Mouse (Mus musculus) midbrain, embryonic 14.5 days (tissue): ENCODE measurements around the gene Csnk1g2. TPM values are rescaled to one million over a fixed set of nuclear protein-coding genes. Genes with fewer than 3 reads are reported as not detected.

Experiments used
- ATAC-seq: fragments of 200-750 bp; cut with Nextera tagmentation; 2 replicates; pipeline ENCODE4 v1.8.0; 2017; ENCODE audit warnings: moderate number of reproducible peaks, moderate library complexity; ENCODE audit not compliant: low FRiP score, low TSS enrichment
- DNase-seq: peaks from one replicate; pipeline ENCODE4 v3.0.0-alpha.2; 2015
- H3K27ac ChIP-seq: fragments of 300-500 bp; sonication (generic); replicated peaks from 2 replicates; pipeline ENCODE4 v1.5.1; 2014; ENCODE audit warnings: mild to moderate bottlenecking, low read depth, low read length, moderate library complexity
- H3K27me3 ChIP-seq: fragments of 300-500 bp; sonication (generic); 2 replicates; pipeline ENCODE4 v1.6.1; 2014; ENCODE audit warnings: low read length, control low read depth, mixed read lengths; ENCODE audit not compliant: control insufficient read depth, insufficient read depth
- H3K36me3 ChIP-seq: fragments of 300-500 bp; sonication (generic); 2 replicates; pipeline ENCODE4 v1.6.1; 2014; ENCODE audit warnings: low read length, control low read depth; ENCODE audit not compliant: control insufficient read depth, insufficient read depth
- H3K4me1 ChIP-seq: fragments of 300-500 bp; sonication (generic); 2 replicates; pipeline ENCODE4 v1.6.1; 2014; ENCODE audit warnings: mild to moderate bottlenecking, antibody characterized with exemption, low read length, control low read depth; ENCODE audit not compliant: control insufficient read depth, insufficient read depth
- H3K4me2 ChIP-seq: fragments of 300-500 bp; sonication (generic); 2 replicates; pipeline ENCODE4 v1.6.1; 2014; ENCODE audit warnings: mild to moderate bottlenecking, low read length, moderate library complexity
- H3K4me3 ChIP-seq: fragments of 300-500 bp; sonication (generic); replicated peaks from 2 replicates; pipeline ENCODE4 v1.5.1; 2014; ENCODE audit warnings: low read depth, low read length
- H3K9ac ChIP-seq: fragments of 300-500 bp; sonication (generic); replicated peaks from 2 replicates; pipeline ENCODE4 v1.6.1; 2014; ENCODE audit warnings: mild to moderate bottlenecking, low read length, moderate library complexity
- H3K9me3 ChIP-seq: fragments of 300-500 bp; sonication (generic); 2 replicates; pipeline ENCODE4 v1.6.1; 2016; ENCODE audit warnings: low read length, control low read depth, mixed read lengths; ENCODE audit not compliant: control insufficient read depth
- WGBS: fragments of 180-500 bp; shearing (Covaris S2); extraction: QIAGEN DNeasy Blood & Tissue Kit; methylation state at CpG from one replicate; pipeline ENCODE4 v1.1.7; 2014; 5-methylcytosine and 5-hydroxymethylcytosine counted together
- polyA plus RNA-seq: library from polyadenylated mRNA; unstranded; fragments of >200 nt; fragmentation: Nextera tagmentation; extraction: Ambion mirVana; gene quantifications from 2 replicates; pipeline ENCODE4 v1.2.1, GENCODE M21; 2014

Csnk1g2 gene
- polyA plus RNA-seq, 1 experiment from 2014 or later: 74.1 TPM

DNA sequence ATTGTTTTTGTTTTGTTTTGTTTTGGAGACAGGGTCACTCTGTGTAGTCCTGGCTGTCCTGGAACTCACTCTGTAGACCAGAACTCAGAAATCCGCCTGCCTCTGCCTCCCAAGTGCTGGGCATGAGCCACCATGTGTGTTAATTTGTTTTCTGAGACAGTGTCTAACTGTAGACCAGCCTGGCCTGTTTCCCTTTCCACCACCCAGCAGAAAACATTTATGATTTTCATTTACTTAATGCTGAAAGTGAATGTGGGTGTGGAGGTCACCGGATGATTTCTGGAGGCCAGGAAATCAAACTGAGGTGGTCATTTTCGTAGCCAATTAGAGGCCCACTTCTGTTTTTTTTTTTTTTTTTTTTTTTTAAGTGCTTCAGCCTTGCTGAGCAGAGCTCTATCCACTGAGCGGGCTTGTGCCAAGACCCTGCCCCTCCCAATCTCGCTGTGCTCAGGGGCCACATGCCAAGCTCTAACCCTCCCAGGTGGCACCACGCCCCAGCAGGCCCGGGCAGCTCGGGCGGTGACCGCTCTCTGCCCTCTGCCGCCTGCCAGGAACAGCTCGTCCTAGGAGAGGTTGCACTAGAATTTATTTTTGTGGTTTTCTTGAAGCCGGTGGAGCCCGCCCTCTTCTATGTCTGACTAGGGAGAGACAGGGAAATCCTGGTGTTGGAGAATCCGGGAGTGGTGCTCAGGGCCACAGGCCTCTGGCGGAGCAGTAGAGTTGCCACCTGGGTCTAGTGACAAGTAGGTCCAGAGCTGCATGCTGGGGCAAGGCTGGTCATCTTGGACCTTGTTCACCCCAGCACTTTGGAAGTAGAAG is 41.8 kb downstream of the Csnk1g2 start:
- H3K9me3 ChIP-seq: no peaks in the 10 kb centered on the region
- no peak overlapping the region for H3K4me2 ChIP-seq
- no peak for ATAC-seq
- 50% methylated on average over 16 of the region's 16 CpGs for WGBS
- H3K27me3 ChIP-seq: no peaks in the 10 kb centered on the region
- H3K27ac ChIP-seq: peak overlapping the region; percentile 13; the same call in 1 of the 2 replicates
- no peak overlapping the region for H3K9ac ChIP-seq
- H3K36me3 ChIP-seq: peaks cover 42% of the 10 kb centered on the region
- no peak overlapping the region for H3K4me3 ChIP-seq
- no peak for DNase-seq
- H3K4me1 ChIP-seq: no peaks in the 10 kb centered on the region

DNA sequence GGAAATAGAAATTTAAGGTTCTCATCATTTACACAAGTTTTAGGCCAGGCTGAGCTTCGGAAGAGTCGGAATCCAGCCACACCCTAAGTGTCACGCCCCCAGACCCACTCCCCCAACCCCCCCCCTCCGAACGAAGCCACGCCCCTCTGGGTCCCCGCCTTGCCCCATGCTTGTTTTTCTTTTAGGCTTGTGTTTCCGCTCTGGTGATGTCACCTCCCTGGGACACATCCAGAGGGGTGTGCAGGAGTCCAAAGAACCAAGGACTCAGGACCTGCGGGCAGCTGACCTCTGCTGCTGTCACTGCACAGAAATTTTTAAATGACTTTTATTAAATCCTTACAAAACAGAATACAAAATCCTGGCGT is 42.4 kb downstream of the Csnk1g2 start:
- H3K27me3 ChIP-seq: no peaks in the 10 kb centered on the region
- H3K27ac ChIP-seq: peak overlapping the region; percentile 13; the same call in 1 of the 2 replicates
- H3K36me3 ChIP-seq: peaks cover 48% of the 10 kb centered on the region
- H3K4me3 ChIP-seq: no peak overlapping the region
- ATAC-seq (no peak), DNase-seq (no peak)
- H3K9ac ChIP-seq: no peak overlapping the region
- 16% methylated on average over 10 of the region's 10 CpGs for WGBS
- no peak overlapping the region for H3K4me2 ChIP-seq
- H3K9me3 ChIP-seq: no peaks in the 10 kb centered on the region
- H3K4me1 ChIP-seq: no peaks in the 10 kb centered on the region

DNA sequence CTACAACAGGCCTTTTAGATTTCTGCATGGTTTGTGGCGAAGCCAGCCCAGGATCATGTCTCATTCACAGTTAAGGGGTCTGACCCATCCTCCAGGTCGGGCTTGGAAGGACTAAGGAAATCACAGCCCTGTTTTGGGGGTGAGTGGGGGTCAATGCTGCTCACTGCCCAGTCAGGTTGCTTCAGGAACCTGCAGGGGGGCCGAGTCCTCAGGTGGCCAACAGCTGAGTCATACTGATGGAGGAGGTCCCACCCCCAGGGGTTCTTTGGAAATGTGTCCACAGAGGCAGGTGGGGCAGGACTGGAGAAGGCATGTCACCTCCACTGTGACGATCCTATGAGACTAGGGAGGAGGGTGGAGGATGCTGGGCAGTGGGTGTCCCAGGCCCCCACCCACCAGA is 42.8 kb downstream of the Csnk1g2 start:
- Histone ChIP-seq H3K4me2 (no peak overlapping the region), H3K27me3 (no peaks in the 10 kb centered on the region), H3K36me3 (peaks cover 52% of the 10 kb centered on the region), H3K27ac (no peak overlapping the region), H3K4me3 (no peak overlapping the region), H3K4me1 (no peaks in the 10 kb centered on the region), H3K9me3 (no peaks in the 10 kb centered on the region), H3K9ac (no peak overlapping the region)
- 73% methylated on average over 4 of the region's 4 CpGs for WGBS
- ATAC-seq (no peak), DNase-seq (no peak)

DNA sequence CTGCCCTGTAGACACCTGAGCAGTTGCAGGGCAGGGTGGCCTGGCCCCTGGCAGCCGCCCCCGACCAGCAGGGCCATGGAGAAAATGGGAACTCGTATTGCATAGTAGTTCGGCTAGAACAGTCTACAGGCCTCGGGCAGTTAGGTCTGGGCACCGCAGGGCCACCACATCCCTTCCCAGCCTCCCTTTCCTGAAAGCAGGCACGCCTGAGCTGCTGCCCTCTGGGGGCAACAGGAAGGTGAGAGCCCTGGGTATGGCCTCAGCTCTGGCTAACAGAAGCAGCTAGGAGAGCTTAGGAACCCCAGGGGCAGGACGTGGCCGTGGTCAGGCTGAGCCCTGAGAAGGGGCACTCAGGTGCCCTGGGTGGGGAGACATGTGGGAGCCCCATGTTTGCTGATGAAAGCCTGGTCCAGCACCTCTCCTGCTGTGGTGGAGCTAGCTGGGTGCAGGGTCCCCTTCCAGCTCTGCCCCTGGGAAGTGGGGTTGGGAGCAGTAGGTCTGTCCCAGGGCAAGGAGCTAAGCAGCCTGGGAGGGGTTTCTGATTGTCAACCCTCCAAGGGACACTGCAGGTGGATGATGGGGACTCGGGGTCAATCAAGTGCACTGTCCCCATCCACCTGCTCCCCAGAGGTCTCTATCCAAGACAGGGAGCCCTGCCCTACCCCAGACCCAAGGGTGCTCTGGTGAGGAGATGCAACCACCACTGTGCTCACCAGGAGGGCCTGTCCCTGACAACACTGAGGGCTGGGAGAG is 43.5 kb downstream of the Csnk1g2 start:
- Histone ChIP-seq H3K4me2 (no peak overlapping the region), H3K36me3 (peaks cover 59% of the 10 kb centered on the region), H3K27me3 (no peaks in the 10 kb centered on the region), H3K4me3 (no peak overlapping the region), H3K27ac (no peak overlapping the region), H3K4me1 (no peaks in the 10 kb centered on the region), H3K9me3 (no peaks in the 10 kb centered on the region), H3K9ac (no peak overlapping the region)
- DNase-seq: no peak
- WGBS: 83% methylated on average over 10 of the region's 10 CpGs
- ATAC-seq: no peak

DNA sequence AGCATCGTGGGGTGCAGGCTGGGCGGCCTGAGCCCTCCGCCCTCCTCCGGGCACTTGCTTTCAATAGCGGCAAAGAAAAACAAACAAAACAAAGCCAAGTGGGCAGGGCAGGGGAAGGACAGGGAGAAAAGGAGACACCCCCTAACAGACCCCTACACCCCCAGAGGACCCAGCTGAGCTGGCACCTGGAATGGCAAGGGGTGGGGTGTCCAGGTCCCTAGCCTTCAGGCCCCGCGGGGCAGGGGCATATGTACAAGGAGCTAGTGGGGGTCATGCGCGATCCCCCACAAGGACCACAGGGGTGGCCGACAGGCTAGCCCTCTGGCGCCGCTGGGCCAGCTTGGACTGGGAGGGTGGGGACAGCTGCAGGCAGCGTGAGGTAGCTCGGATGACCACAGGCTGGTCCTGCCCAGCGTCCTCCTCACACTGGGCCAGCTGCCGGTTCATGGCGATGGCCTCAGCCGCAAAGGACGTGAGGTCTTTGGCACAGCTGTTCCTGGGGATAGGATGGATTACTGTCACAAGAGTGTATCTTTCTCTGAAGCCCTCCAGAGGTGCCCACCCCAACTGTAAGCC is 44.3 kb downstream of the Csnk1g2 start:
- Histone ChIP-seq H3K27ac (no peak overlapping the region), H3K36me3 (peaks cover 67% of the 10 kb centered on the region), H3K4me1 (no peaks in the 10 kb centered on the region), H3K27me3 (no peaks in the 10 kb centered on the region), H3K9me3 (no peaks in the 10 kb centered on the region), H3K4me2 (no peak overlapping the region), H3K9ac (no peak overlapping the region), H3K4me3 (no peak overlapping the region)
- WGBS: 86% methylated on average over 19 of the region's 19 CpGs
- DNase-seq (no peak), ATAC-seq (no peak)

DNA sequence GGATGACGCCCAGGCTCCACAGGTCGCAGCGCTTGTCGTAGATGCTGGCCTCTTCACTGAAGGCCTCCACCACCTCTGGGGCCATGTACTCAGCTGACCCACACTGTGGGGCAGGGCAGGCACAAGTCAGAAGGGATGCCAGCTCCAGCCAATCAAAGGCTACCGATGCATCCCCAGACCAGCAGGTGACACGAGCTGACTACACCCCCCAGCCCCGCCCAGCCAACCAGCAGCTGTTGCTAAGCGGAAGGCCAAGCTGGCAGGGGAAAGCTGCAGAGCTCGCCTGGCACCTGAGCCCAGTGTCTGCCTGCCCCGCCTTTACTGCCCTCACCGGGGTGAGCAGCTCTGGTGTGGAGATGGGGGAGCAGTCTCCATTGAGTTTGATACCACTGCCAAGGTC is 46.0 kb downstream of the Csnk1g2 start:
- H3K4me3 ChIP-seq: no peak overlapping the region
- H3K4me2 ChIP-seq: no peak overlapping the region
- WGBS: 87% methylated on average over 11 of the region's 11 CpGs
- peaks cover 76% of the 10 kb centered on the region for H3K36me3 ChIP-seq
- H3K27ac ChIP-seq: no peak overlapping the region
- H3K4me1 ChIP-seq: peaks cover 10% of the 10 kb centered on the region
- H3K9ac ChIP-seq: no peak overlapping the region
- ATAC-seq (no peak), DNase-seq (no peak)
- no peaks in the 10 kb centered on the region for H3K27me3 ChIP-seq
- H3K9me3 ChIP-seq: no peaks in the 10 kb centered on the region

DNA sequence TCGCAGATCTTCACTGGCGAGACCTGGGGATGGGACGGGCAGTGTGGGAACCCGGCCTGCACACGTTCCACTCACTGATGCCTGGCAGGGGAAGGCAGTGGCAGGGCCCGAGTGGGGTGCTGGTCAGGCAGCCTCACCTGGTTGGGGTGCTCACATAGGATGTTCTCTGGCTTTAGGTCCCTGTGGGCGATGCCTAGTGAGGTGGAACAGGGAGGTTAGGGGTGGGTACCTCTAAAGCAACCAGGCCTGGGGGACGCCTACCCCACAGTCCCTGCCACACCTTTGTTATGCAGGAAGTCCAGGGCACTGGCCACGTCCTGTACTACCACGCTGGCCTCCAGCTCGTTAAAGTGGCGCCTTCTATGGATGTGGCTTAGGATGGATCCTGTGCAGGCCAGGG is 46.4 kb downstream of the Csnk1g2 start:
- H3K36me3 ChIP-seq: peaks cover 76% of the 10 kb centered on the region
- 93% methylated on average over 12 of the region's 12 CpGs for WGBS

DNA sequence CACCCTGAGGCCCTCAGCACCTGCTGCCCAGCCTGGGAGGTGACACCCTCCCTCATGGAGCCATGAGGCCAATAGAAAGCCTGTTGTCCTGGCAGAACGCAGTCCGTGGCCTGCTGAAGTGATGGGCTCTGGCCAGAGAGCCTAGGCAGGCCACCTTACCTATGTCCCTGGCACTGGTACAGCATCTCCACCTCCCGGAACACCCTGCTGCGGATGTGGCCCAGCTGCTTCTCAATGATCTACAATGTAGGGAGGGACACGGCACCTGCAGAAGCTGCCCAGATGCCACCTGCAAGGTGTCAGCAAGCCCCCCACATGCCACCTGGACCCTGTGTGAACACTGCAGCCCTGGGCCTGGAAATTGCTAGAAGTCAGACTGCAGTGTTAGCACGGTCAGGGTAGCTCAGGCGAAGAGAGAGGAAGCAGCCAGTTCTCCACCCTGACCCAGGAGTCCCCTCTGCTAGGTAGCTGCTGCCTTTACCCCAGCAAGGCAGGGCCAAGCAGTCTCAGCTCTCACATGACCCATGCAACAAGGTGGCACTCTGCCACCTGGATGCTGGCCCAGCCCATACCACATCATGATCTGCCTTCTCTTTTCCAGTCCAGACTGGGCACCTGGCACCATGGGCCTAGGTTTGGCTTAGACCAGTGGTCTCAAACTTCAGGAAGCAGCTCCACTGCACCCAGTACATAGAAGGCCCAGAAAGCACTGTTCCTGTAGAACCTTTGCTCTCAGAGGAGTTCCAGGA is 47.3 kb downstream of the Csnk1g2 start:
- H3K4me3 ChIP-seq: no peak overlapping the region
- ATAC-seq: no peak
- H3K27ac ChIP-seq: no peak overlapping the region
- peaks cover 76% of the 10 kb centered on the region for H3K36me3 ChIP-seq
- peaks cover 23% of the 10 kb centered on the region for H3K4me1 ChIP-seq
- H3K4me2 ChIP-seq: no peak overlapping the region
- DNase-seq: no peak
- 0 out of 2 replicates have a peak overlapping the region, but pooled peaks have one; percentile 3 for H3K9ac ChIP-seq
- no peaks in the 10 kb centered on the region for H3K27me3 ChIP-seq
- WGBS: 96% methylated on average over 7 of the region's 7 CpGs
- H3K9me3 ChIP-seq: no peaks in the 10 kb centered on the region

More for the DNA sequence above, 46.4 kb downstream of the Csnk1g2 start:
- Histone ChIP-seq H3K9me3 (no peaks in the 10 kb centered on the region), H3K27me3 (no peaks in the 10 kb centered on the region), H3K4me1 (peaks cover 14% of the 10 kb centered on the region), H3K4me2 (no peak overlapping the region), H3K27ac (no peak overlapping the region), H3K4me3 (no peak overlapping the region), H3K9ac (no peak overlapping the region)
- DNase-seq (no peak), ATAC-seq (no peak)
